Mouse (Mus musculus): ENCODE measurements around the gene Mettl26.

DNA sequence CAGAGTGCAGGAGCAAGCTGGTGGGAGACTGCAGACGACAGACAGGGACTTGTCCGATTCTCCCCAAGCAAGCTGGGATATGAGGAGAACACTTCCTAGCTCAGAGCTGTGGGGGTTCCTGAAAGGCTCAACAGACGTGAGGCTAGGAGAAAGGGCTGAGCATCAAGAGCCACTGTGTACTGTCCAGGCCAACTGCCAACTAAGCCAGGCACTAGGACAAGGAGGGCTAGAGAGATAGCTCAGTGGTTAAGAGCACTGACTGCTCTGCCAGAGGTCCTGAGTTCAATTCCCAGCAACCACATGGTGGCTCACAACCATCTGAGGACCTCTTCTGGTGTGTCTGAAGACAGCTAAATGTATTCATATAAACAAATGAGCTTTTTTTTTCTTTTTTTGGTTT is 32.4 kb upstream of the Mettl26 start:
- TF ChIP-seq CTCF (IDR thresholded peaks at IDR 0.05; ENCODE audit: extremely low read depth, insufficient read depth, insufficient read length, insufficient replicate concordance) = no peak
- no peak for TF ChIP-seq POLR2A (IDR thresholded peaks at IDR 0.05; ENCODE audit: low read depth, low read length)
